Mouse (Mus musculus): Measurements from ENCODE around the gene Hectd4.

The Hectd4 gene

DNA sequence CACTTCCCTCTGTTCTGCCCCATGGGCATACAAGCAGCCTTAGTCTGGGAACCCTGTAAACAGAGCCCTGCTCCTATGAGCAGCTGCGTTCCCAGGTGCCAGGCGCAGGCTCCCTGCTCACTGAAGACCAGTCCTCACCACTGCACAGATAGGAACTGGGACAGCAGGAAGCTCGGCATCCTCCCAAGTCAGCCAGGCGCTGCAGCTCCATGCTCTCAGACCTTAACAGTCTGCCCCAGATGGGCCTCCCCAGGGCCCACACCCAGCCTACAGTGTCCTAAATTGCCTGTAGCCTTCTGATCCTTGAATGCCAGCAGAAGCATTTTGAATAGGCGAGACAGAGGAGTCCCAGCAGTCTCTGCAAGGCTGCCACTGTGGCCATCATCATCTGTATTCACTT, 141.7 kb downstream of the Hectd4 start:
- DNase-seq (ENCODE audit: low spot score), result no peak

- no peak for DNase-seq (ENCODE audit: low spot score)
These were observed 143.4 kb downstream of the Hectd4 start for GRCm38 (mm10) chr5:121363441-121363840.

- DNase-seq (ENCODE audit: low spot score), result no peak
These were observed 146.6 kb downstream of the Hectd4 start for GRCm38 (mm10) chr5:121366449-121367225.

- no peak for DNase-seq (ENCODE audit: low spot score)
These were observed 147.2 kb downstream of the Hectd4 start for GRCm38 (mm10) chr5:121367255-121367654.

GRCm38 (mm10) chr5:121371712-121372111, 151.7 kb downstream of the Hectd4 start:
- no peak for DNase-seq (ENCODE audit: low spot score)

- DNase-seq (ENCODE audit: low spot score), result no peak
These were observed 154.8 kb downstream of the Hectd4 start for GRCm38 (mm10) chr5:121374790-121375189.

GRCm38 (mm10) chr5:121376972-121377371, 157.0 kb downstream of the Hectd4 start:
- DNase-seq (ENCODE audit: low spot score), result peak; percentile 51

- no peak for DNase-seq (ENCODE audit: low spot score)
These were observed 158.7 kb downstream of the Hectd4 start for GRCm38 (mm10) chr5:121378678-121379256.

- no peak for DNase-seq (ENCODE audit: low spot score)
These were observed 160.7 kb downstream of the Hectd4 start for GRCm38 (mm10) chr5:121380692-121381091.

DNA sequence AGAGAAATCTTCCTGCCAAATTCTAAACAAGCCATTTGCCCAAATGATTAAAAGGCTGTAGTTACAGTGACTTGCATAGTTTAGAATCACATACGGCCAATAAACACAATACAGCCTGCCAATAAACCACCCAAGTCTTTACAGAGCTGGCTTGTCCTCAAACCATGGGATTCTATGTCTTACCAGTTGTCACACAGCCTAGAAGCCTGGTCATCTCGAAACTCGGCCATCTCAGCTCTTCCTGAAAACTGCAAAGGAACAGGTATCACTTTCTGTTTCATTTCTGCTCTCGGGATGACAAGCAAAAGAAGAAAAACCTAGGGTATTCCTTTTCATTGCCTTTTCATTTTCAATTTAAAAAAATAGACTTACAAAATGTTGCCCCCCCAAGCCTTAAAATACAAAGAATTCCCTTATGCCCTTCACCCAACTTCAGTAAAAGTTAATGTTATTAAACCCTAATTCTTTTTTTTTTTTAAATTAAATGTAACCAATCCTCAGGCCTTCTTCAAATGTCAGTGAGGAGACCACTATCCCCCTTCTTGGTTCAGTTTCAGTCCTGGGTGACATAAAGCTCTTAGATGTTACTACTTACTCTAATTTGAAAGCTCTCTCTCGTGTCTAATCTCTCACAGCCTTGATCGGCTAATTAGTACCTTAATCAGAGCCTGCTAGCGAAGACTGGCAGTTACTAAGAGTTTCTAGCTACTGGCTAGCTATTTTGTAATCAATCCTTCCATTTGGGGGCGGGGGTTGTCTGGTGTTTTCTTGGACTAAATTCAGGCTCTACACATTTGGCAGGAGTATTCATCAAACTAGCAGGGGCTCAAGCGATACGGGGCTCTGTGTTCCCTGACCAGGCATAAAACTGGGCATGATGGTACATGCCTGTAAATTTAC, 164.1 kb downstream of the Hectd4 start:
- no peak for DNase-seq (ENCODE audit: low spot score)

DNA sequence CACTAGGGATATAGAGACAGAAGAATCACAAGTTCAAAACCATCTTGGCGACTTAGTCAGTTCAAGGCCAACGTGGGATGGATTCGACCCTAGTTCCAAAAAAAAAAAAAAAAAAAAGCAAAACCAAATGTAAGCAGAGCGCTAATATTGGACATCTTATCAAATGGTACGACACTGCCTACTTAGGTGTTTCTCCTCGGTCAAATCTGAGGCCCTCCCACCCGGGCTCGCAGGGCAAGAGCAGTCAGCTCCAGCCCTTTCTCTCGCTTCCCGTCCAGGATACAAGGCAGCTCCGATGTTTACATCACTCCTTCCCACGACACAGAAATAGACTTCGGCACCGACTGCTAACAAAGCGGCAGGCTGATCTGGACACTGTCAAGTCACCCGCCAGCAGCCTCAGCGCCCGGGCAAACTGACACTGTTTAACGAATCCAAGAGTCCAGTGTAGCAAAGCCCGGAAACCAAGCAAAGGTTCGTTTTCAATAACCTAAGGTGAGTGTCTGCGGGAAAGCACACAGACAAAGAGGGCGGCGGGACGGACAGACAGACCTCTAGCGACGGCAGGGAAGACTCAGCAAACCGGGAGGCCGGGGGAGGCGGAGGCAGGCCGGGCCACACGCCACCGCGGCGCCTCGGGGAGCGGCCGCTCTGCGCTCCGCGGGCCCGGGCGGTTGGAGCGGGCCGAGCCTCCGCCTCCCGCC, 164.9 kb downstream of the Hectd4 start:
- no peak for DNase-seq (ENCODE audit: low spot score)

DNA sequence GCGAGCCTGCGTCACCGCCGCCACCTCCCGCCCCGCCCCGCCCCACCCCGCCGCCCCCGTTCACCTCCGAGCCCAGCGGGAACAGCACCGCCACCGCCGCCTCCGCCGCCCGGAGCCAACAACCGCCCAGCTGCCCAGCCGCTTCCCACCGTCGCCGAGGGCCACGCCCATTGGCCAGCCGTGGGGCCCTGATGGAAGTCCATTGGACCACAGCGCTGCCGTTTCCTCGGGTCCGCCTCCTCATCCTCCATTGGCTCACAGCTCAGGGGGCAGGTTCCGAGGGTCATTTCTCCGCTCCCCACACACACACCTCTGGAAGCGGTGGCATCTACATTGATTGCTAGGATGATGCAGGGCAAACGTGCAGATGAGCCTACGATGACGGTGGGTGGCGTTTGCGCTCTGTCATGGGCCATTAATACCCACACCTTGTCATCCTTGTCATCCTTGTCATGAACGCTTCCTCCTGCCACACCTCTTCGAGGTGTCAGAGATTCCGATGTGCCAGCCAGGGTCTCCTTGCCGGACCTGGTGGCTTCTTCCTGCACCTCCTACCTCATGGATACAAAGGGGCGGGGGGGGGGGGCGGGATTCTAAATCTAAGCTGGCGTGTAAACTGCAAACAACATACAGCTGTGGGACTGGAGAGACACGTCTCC, 165.6 kb downstream of the Hectd4 start, which contains the start of gene Trafd1:
Gene Trafd1, minus strand, starts transcription at position 172 of the 659 bp plus-strand sequence.
- peak; percentile 85 for DNase-seq (ENCODE audit: low spot score)

DNA sequence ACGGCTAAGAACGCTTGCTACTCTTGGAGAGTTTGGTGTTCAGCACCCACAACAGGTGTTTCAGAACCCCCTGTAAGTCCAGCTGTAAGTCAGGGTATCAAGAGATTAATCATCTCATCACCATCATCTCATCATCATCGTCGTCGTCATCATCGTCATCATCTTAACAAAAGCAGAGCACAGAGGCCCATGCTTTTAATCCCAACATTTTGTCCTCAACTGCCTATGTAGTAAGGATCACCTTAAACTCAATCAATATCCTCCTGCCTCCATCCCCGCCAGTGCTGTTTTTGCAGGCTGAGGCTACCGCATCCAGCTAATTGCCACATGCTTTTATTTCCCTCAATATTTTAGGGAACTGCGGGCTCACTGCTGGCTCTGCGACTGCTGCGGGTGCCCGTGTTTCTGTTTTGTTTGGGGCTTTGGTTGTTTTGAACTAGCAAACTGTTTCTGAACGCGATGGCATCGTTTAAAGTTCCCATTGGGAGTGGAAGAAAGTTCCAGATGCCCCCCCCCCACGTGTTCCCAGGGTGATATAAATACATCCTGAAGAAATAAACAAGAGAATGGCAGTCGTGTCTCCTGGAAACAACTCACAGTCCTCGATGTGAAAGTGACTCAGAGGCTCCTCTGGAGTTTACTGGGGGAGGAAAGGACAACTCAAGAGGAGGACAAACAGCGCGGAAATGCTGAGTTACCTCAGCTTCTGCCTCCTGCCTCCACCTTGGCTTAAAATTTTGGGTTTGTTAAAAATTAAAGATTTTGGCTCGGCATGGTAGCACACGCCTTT, 166.3 kb downstream of the Hectd4 start:
- no peak for DNase-seq (ENCODE audit: low spot score)

- DNase-seq (ENCODE audit: low spot score), result no peak
These were observed 167.1 kb downstream of the Hectd4 start for GRCm38 (mm10) chr5:121387126-121387525.

GRCm38 (mm10) chr5:121389106-121389505, 169.1 kb downstream of the Hectd4 start:
- DNase-seq (ENCODE audit: low spot score), result no peak

DNA sequence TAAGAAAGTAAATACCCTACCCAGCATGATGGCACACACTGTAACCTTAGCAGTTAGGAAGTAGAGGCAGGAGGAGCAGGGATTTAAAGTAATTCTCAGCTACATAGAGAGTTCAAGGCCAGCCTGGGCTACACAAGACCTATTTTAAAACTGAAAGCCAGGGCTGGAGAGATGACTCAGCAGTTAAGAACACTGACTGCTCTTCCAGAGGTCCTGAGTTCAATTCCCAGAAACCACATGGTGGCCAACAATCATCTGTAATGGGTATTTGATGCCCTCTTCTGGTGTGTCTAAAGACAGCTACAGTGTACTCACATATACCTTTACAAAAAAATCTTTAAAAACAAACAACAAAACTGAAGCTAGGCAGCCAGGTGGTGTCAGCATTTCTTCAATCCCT, 169.7 kb downstream of the Hectd4 start:
- no peak for DNase-seq (ENCODE audit: low spot score)

DNA sequence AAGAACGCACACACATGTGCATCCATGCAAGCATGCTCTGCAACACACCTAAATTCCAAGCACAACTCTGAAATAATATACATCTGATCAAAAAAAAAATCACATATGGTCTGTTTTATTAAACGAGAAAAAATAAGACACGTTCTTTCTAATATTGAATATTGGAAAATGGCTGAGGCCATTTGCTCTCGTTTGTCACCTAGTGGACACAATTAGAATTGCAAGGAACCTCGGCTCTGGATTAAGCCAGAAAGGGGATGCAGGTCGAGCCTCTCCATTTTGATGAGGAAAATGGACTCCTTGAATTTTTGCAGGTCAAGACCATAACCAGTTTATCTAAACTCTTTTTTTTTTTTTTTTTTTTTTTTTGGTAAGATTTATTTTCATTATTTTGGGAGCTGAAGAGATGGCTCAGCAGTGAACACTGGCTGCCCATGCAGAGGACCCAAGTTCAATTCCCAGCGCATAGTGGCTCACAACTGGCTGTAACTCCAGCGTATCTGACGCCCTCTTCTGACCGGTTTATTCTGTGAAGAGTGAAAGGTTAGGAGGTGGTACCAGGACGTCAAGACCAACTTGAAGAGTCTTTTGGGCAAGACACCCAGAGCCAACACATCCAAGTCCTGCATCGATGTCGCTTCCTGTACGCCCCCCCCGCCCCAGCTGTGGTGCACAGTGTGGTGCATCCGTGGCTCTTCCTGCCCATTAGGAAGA, 172.8 kb downstream of the Hectd4 start:
- peak; percentile 35 for DNase-seq (ENCODE audit: low spot score)

DNA sequence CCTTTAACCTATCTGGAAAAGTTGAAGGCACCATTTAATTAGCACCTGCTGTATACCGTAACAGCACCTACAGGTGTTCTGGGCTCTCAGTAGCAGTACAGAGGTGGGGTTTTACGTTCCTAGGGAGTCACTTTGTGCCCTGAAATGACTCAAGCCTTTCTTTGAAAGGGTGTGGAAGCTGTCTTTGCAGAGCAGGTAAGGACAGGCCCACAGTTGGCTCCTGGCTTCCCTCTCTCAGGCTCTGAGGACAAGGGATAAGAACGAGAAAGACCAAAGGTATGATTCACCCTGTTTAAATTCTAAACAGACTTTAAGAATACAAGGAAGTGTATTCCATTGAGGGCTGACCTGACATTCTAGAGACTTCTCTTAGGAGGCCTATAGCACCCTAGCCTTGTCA, 173.4 kb downstream of the Hectd4 start:
- no peak for DNase-seq (ENCODE audit: low spot score)

- DNase-seq (ENCODE audit: low spot score), result no peak
These were observed 175.6 kb downstream of the Hectd4 start for GRCm38 (mm10) chr5:121395621-121396020.
